Comparison of ENCODE assay signal across 12 mouse cellular contexts in the genomic region with DNA sequence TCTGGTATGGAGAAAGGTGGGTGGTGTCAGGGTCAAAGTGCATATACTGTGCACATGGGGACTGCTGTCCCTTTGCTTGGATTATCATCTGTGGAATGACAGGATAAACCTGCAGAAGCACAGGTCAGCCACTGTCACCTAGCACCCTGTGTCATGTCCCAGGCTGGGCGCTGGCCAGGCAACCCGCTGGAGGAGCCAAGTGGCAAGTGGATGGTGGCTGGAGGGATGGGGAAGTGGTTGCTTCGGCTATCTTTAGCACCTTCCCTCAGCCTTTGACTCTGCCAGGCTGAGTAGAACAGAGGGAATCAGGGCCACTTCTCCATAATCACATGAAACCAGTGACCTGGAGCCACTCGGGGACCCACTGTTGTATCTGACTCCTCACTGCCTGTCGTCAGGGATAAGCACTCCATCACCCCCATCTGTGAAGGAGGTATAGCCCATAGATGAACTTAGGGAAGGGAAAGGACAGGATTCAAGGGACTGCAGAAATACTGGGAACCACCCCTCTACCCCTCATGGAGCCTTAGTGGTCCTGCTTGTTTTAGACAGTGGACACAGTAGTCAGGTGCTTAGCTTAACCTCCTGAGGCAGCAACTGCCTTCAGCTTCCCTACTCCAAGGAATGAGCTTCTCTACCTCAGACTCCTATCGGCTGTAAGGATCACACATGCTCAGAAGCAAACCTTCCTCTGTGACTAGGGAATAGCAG. TPM values are rescaled to one million over a fixed set of nuclear protein-coding genes. Genes with fewer than 3 reads are reported as not detected.
A peak's percentile ranks its signal among the peaks of the same experiment; 100 is the strongest.
DNase-seq lines count a peak whose midpoint lies in the region; ATAC-seq and TF ChIP-seq lines count a peak whose summit lies in the region.
"Had no signal": no experiment of that assay in that cellular context is flagged by ENCODE, and none has a peak within 500 bp of the region (broad histone marks: within the 10 kb centered on the region; RNA-seq: fewer than 3 reads in every experiment).

No protein-coding gene starts in this region.

- ATAC-seq in intestine, embryonic 15.5 days, result no peak
- ATAC-seq in intestine, postnatal 0 days, result no peak
- no peak for ATAC-seq in liver, embryonic 15.5 days (ENCODE audit: insufficient read depth)
- ATAC-seq: midbrain, embryonic 16.5 days had no signal

- H3K9ac ChIP-seq in intestine, embryonic 15.5 days, result no peak overlapping the region
- no peak overlapping the region for H3K9ac ChIP-seq in intestine, postnatal 0 days (ENCODE audit: low read depth, low read length)
- no peak overlapping the region for H3K9ac ChIP-seq in liver, embryonic 15.5 days

- H3K27ac ChIP-seq in intestine, embryonic 15.5 days, result 0 out of 2 replicates have a peak overlapping the region, but pooled peaks have one; percentile 54
- no peak overlapping the region for H3K27ac ChIP-seq in intestine, postnatal 0 days (ENCODE audit: low read depth, low read length)
- peak overlapping the region; percentile 44 for H3K27ac ChIP-seq in brown adipose tissue, adult 24 weeks (replicated peaks; ENCODE audit: low read depth, low read length)
- peak overlapping the region; percentile 79; the same call in 1 of the 2 replicates for H3K27ac ChIP-seq in liver, embryonic 15.5 days (replicated peaks)

- DNase-seq in heart, adult 9 months (ENCODE audit: low spot score in 2 of 2), result peak; percentile 76
- DNase-seq in adrenal gland, postnatal 36 days, result no peak
- no peak for DNase-seq in B cell, adult 2 months
- no peak for DNase-seq in retina, embryonic 14.5 days (ENCODE audit: low spot score)
- DNase-seq: adrenal gland, adult 8-10 months; right cerebral cortex, postnatal 25 days had no signal

- no peak overlapping the region for H3K4me3 ChIP-seq in intestine, embryonic 15.5 days (replicated peaks)
- H3K4me3 ChIP-seq in intestine, postnatal 0 days (ENCODE audit: low read depth, low read length), result no peak overlapping the region
- H3K4me3 ChIP-seq in brown adipose tissue, adult 24 weeks (ENCODE audit: insufficient read depth, low read depth, low read length), result no peak overlapping the region
- no peak overlapping the region for H3K4me3 ChIP-seq in liver, embryonic 15.5 days (replicated peaks)
- H3K4me3 ChIP-seq: embryonic facial prominence, embryonic 12.5 days had no signal

- no peaks in the 10 kb centered on the region for H3K9me3 ChIP-seq in intestine, embryonic 15.5 days
- H3K9me3 ChIP-seq in intestine, postnatal 0 days (ENCODE audit: control insufficient read depth), result no peaks in the 10 kb centered on the region
- no peaks in the 10 kb centered on the region for H3K9me3 ChIP-seq in liver, embryonic 15.5 days (replicated peaks)
- H3K9me3 ChIP-seq: embryonic facial prominence, embryonic 12.5 days had no signal

- H3K36me3 ChIP-seq in intestine, embryonic 15.5 days, result peaks cover 26% of the 10 kb centered on the region
- H3K36me3 ChIP-seq in intestine, postnatal 0 days (ENCODE audit: control insufficient read depth, insufficient read depth), result peaks cover 33% of the 10 kb centered on the region
- peaks cover 37% of the 10 kb centered on the region for H3K36me3 ChIP-seq in liver, embryonic 15.5 days (replicated peaks)

- no peaks in the 10 kb centered on the region for H3K27me3 ChIP-seq in intestine, embryonic 15.5 days (replicated peaks)
- no peaks in the 10 kb centered on the region for H3K27me3 ChIP-seq in intestine, postnatal 0 days (replicated peaks; ENCODE audit: control insufficient read depth, insufficient read depth, low read length)
- H3K27me3 ChIP-seq in liver, embryonic 15.5 days, result peaks cover 14% of the 10 kb centered on the region
- H3K27me3 ChIP-seq: embryonic facial prominence, embryonic 12.5 days had no signal

- H3K4me1 ChIP-seq in intestine, embryonic 15.5 days (replicated peaks), result peaks cover 9% of the 10 kb centered on the region
- H3K4me1 ChIP-seq in intestine, postnatal 0 days (replicated peaks; ENCODE audit: control insufficient read depth, insufficient read depth, low read length), result no peaks in the 10 kb centered on the region
- H3K4me1 ChIP-seq in brown adipose tissue, adult 24 weeks (ENCODE audit: control insufficient read depth, insufficient read depth, insufficient read length, low read length), result peaks cover 19% of the 10 kb centered on the region
- H3K4me1 ChIP-seq in liver, embryonic 15.5 days (replicated peaks), result peaks cover 60% of the 10 kb centered on the region

- H3K4me2 ChIP-seq in intestine, embryonic 15.5 days (replicated peaks), result no peak overlapping the region
- no peak overlapping the region for H3K4me2 ChIP-seq in intestine, postnatal 0 days (replicated peaks; ENCODE audit: low read depth)
- no peak overlapping the region for H3K4me2 ChIP-seq in liver, embryonic 15.5 days
- H3K4me2 ChIP-seq: embryonic facial prominence, embryonic 12.5 days had no signal

- 57% methylated on average over 6 of the region's 6 CpGs for WGBS in intestine, embryonic 15.5 days
- WGBS in intestine, postnatal 0 days, result 48% methylated on average over 6 of the region's 6 CpGs
- WGBS in liver, embryonic 15.5 days (ENCODE audit: insufficient replicate concordance), result 26% methylated on average over 6 of the region's 6 CpGs

- no peak for TF ChIP-seq CTCF in intestine, postnatal 0 days (IDR thresholded peaks at IDR 0.05; ENCODE audit: low read depth)

RNA-seq across cellular contexts. Expression of a gene that starts 16.3 kb away (rescaled TPM):
- polyA plus RNA-seq in intestine, embryonic 15.5 days (2015; fragmentation: Nextera tagmentation; extraction: Ambion mirVana), result 18.2 and 18.7 TPM in 2 replicates
- polyA plus RNA-seq in intestine, postnatal 0 days (2015; fragmentation: Nextera tagmentation; extraction: Ambion mirVana), result 6.8 and 10.4 TPM in 2 replicates
- 47.9 and 62.7 TPM in 2 replicates for polyA plus RNA-seq in brown adipose tissue, adult 24 weeks (2012; ENCODE audit: insufficient read depth, insufficient read length, missing spikeins)
- 12.7 and 13.0 TPM in 2 replicates for polyA plus RNA-seq in liver, embryonic 15.5 days (2015; fragmentation: Nextera tagmentation; extraction: Ambion mirVana)
- total RNA-seq in adrenal gland, postnatal 36 days (2021), result 10 to 100 TPM; 28.0 to 31.5 TPM

RNA-seq across cellular contexts. Expression of a gene that starts 16.9 kb away (rescaled TPM):
- 1,109 and 1,134 TPM in 2 replicates for polyA plus RNA-seq in intestine, embryonic 15.5 days (2015; fragmentation: Nextera tagmentation; extraction: Ambion mirVana)
- 436 and 450 TPM in 2 replicates for polyA plus RNA-seq in intestine, postnatal 0 days (2015; fragmentation: Nextera tagmentation; extraction: Ambion mirVana)
- 424 and 522 TPM in 2 replicates for polyA plus RNA-seq in brown adipose tissue, adult 24 weeks (2012; ENCODE audit: insufficient read depth, insufficient read length, missing spikeins)
- 539 and 552 TPM in 2 replicates for polyA plus RNA-seq in liver, embryonic 15.5 days (2015; fragmentation: Nextera tagmentation; extraction: Ambion mirVana)
- total RNA-seq in adrenal gland, postnatal 36 days (2021), result 100 to 1,000 TPM; 602 to 611 TPM

RNA-seq across cellular contexts. Expression of a gene that starts 58.1 kb away (rescaled TPM):
- polyA plus RNA-seq in intestine, embryonic 15.5 days (2015; fragmentation: Nextera tagmentation; extraction: Ambion mirVana), result 28.5 and 29.0 TPM in 2 replicates
- 12.6 and 13.6 TPM in 2 replicates for polyA plus RNA-seq in intestine, postnatal 0 days (2015; fragmentation: Nextera tagmentation; extraction: Ambion mirVana)
- 4.8 and 5.7 TPM in 2 replicates for polyA plus RNA-seq in brown adipose tissue, adult 24 weeks (2012; ENCODE audit: insufficient read depth, insufficient read length, missing spikeins)
- 11.0 and 12.7 TPM in 2 replicates for polyA plus RNA-seq in liver, embryonic 15.5 days (2015; fragmentation: Nextera tagmentation; extraction: Ambion mirVana)
- total RNA-seq in adrenal gland, postnatal 36 days (2021), result 10 to 100 TPM; 11.9 to 18.3 TPM

Comparison
In these comparisons a context has a peak if more than half of its experiments do, and no peak if none do; other contexts are left out.
1. DNase-seq: peak in heart, adult 9 months (2 of 2); none in adrenal gland, postnatal 36 days (0 of 2), B cell, adult 2 months (0 of 2) and retina, embryonic 14.5 days (single experiment).